Mouse (Mus musculus) lung, postnatal 4 days (tissue): ENCODE results near the gene Tusc1.
A peak's percentile ranks its signal among the peaks of the same experiment; 100 is the strongest.

Source experiments
- DNase-seq, 2 experiments: peaks; one replicate each; pipeline ENCODE4 v3.0.0; 2021

Tusc1 gene

DNA sequence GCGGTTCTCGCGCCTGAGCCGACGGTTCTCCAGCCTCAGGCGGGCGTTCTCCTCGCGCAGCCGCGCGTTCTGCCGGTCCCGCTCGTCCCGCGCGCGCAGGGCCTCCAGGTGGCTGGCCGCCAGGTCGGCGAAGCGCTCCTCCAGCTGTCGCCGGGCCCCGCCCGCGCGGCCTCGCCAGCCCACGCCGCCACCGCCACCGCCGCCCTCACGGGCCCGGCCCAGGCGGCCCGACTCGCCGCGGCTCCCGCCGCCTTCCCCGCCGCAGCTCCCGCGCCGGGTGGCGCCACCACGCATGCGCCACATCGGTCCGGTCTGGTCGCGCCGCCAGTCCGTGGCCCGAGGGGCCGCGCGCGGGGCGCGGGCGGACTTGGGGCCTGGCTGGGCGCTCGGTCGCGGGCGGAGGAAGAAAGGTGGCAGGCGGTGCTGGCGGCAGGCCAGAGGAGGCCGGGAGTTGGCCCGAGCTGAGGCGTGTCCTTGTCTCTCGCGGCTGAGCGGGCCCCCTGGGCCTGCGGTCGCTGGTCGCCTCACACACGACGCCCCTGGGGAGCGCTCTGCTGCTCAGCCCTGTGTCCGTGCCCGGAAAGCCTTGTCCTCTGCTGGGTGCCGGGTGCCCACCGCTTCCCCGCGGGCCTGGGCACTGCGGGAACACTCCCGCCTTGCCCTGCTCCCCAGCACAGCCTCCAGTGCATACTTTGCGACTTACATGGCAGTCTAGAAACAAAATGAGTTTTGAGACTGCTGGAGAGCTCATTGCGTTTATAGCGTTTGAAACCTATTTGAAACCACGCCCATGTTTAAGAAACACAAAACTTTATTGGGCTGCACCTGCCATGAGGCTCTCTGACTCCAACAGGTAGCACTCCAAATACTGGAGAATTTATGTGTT, at the start of gene Tusc1:
Gene Tusc1 (minus strand): TSS at position 394 of the 886 bp plus-strand sequence.
- peak; percentile 87 to 92 for DNase-seq

DNA sequence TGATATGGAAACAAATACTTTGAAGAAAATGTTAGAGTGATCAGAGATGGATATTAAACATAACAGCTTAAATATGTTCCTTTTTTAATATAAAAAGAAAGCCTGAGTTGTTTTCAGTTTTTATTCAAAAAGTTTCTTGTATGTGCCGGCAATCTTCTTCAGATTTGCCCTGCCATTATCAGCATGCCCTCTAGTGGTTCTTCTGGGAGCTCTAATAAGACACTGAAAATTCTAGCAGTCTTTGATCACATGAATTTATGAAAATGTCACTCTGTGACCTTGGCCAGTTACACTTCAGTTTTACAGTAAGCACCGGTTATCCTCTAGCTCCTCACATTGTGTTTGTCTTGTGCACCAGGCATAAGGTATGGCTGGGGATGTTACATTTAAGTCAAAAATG, 17.6 kb upstream of the Tusc1 start:
- no peak for DNase-seq

DNA sequence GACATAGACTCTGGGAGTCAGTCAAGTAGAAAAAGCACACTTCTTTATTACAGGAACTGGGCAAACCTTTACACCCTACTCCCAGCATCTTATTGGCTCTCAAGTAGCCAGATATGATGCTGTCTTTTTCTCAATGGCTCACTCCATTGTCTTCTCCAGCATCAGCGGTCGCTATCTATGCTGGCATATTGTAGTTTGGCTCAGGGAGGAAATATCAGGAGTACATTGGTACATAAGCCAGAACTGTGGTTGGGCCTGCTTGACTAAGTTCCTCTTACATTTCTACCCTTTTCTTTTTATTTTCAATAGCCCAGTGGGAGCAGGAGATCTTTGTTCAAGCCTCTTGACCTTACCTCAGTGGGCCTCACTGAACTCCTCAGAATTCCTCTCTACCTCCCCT, 9.0 kb upstream of the Tusc1 start:
- no peak for DNase-seq

DNA sequence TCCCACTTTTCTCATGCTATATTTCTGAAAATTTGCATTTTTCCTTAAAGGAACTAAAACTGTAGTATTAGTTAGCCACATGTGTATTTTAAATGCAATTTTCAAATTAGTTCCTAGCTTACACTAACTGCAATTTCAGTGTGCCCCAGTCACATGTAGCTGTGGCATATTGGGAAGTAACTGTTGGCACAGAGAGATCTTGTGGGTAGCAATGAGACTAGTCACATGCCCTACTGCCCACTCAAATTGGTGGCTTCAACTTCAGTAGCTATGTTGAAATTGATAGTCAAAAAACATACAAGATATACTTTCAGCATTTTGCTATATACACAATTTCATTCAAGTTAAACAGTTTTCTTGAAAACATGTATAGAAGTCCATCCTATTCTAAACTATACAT, 6.3 kb upstream of the Tusc1 start:
- DNase-seq, result peak in 1 of 2 experiments; percentile 9

DNA sequence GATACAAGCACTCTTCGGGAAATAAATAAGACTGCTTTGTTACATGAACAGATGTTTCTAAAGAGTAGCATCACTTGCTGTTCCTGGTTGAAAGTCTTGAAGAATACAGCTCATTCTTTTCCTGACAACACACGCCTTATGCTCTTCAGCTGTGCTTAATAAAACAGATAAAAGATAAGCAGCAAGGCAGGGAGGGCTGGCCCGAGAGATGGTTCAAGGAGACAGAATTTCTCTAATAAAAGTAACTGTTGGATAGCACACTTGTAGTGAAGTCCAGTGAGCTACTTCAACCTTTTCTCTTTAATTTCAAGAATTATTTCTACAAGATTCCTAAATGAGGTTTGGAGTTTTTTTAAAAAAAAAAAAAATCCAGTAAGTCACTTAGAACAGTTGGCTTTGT, 2.7 kb upstream of the Tusc1 start:
- no peak for DNase-seq

DNA sequence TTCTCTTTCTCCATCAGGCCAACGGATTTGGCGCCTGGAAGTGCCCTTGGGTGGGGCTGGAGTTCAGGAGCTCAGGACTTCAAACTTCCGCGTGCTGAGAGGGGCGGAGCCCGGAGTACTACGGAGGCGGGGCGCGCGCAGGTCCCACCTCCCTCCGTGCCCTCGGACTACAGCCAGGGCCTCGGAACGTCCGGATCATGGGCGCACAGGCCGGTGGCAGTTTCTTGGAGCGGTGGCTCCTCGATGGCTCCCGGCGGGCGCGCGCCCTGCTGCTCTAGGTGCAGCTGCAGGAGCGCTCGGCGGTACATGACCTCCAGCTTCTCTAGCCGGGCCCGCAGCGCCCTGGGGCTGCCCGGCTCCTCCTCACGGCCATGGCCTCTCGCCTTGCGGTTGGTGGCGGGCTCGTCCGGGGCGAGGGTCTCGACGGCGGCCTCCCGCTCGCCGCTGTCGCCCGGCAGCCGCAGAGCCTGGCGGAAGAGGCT, 634 bp downstream of the Tusc1 start:
- DNase-seq, result peak; percentile 90 to 92

DNA sequence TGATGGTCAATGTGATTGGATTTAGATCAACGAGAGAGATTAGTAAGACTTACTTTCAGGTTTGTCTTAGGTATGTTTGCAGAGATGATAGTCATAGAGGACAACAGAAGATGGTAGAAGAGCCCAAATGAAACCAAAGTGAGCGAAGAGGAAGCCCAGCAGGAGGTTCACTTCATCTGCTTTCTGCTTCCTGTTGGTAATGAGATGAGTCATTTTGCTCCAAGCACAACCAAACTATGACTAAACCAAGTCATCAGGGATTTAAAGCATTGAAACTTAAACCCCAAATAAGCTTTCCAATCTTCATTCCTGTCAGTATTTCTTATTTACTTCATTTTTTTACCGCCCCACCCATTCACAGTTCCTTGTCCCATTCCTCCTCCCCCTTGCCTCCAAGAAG, 27.8 kb downstream of the Tusc1 start:
- no peak for DNase-seq

DNA sequence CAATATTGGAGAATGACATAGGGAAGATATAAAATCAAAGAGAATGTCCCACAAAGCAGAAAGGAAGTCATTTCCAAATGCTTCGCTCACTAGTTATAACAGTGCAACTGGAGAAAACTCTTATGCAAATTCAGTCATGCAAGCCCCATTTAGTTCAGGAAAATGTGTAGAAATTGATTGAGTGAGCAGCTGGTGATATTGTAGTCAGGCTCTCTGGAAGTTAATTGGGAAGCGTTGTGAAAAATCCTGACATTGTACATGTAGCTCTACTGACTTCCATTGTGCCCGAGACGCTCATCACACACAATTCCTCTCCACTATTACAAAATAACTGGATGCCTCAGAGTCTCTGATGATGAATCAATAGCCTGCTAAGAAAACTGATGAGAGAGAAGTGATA, 49.2 kb downstream of the Tusc1 start:
- DNase-seq, result no peak
